Mouse (Mus musculus) stomach, embryonic 15.5 days (tissue): Measurements from ENCODE around the gene Perp. TPM values are rescaled to one million over a fixed set of nuclear protein-coding genes. Genes with fewer than 3 reads are reported as not detected.

Experiments used
- ATAC-seq: fragments of 200-750 bp; cut with Nextera tagmentation; 2 replicates; pipeline ENCODE4 v1.8.0; 2017; ENCODE audit warnings: low read depth, moderate number of reproducible peaks, moderate TSS enrichment; ENCODE audit not compliant: insufficient read depth, low FRiP score
- H3K27ac ChIP-seq: fragments of 300-500 bp; sonication (generic); 2 replicates; pipeline ENCODE4 v1.5.1; 2015; ENCODE audit warnings: mild to moderate bottlenecking, inconsistent platforms
- H3K27me3 ChIP-seq: fragments of 300-500 bp; sonication (generic); replicated peaks from 2 replicates; pipeline ENCODE4 v1.6.1; 2015; ENCODE audit warnings: inconsistent platforms
- H3K36me3 ChIP-seq: fragments of 300-500 bp; sonication (generic); 2 replicates; pipeline ENCODE4 v1.6.1; 2015; ENCODE audit warnings: inconsistent platforms
- H3K4me1 ChIP-seq: fragments of 300-500 bp; sonication (generic); 2 replicates; pipeline ENCODE4 v1.6.1; 2015; ENCODE audit warnings: inconsistent platforms
- H3K4me2 ChIP-seq: fragments of 300-500 bp; sonication (generic); 2 replicates; pipeline ENCODE4 v1.6.1; 2015; ENCODE audit warnings: mild to moderate bottlenecking, inconsistent platforms
- H3K4me3 ChIP-seq: fragments of 300-500 bp; sonication (generic); replicated peaks from 2 replicates; pipeline ENCODE4 v1.5.1; 2015; ENCODE audit warnings: inconsistent platforms
- H3K9ac ChIP-seq: fragments of 300-500 bp; sonication (generic); 2 replicates; pipeline ENCODE4 v1.6.1; 2015; ENCODE audit warnings: inconsistent platforms
- H3K9me3 ChIP-seq: fragments of 300-500 bp; sonication (generic); 2 replicates; pipeline ENCODE4 v1.6.1; 2016; ENCODE audit warnings: inconsistent platforms
- WGBS: fragments of 180-500 bp; shearing (Covaris S2); methylation state at CpG from one replicate; pipeline ENCODE4 v1.1.7; 2015; 5-methylcytosine and 5-hydroxymethylcytosine counted together
- polyA plus RNA-seq: library from polyadenylated mRNA; unstranded; fragments of >200 nt; fragmentation: Nextera tagmentation; extraction: Ambion mirVana; gene quantifications from 2 replicates; pipeline ENCODE4 v1.2.1, GENCODE M21; 2015

Gene Perp
- 184 and 297 TPM in 2 replicates for polyA plus RNA-seq

DNA sequence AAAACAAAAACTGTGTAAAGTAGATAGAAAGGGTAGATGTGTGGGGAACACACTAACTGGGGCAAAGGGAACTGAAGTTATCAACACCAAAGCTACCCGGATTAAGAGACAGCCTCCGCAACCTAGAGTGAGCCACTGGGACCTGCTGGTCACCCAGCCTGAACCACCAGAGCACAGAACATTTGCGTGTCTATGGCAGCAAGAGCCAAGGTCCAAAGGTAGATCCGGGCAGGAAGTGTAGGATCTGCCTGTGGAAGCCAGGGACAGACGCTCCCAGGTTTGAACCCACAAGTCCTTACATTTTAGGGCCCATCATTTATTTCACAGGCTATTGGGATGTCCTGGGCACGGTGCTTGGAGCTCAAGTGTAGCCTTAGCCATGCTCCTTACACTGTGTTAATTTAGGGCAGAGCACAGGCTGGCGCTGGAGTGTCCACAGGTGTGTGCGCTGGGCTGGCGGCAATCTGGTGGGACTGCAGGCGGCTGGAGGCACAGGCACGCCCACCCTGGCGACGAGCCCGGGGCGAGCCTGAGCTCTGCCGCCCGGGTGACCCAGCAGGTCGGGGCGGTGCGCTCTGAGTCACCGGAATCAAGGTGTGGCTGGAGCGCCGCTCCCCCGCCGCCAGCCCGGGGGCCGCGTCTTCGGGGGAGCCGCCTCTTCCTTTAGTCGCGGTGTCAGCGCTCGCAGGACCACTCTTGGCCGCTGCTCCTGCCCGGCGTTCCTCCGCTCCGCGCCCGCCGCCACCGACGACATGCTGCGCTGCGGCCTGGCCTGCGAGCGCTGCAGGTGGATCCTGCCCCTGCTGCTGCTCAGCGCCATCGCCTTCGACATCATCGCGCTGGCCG is at the start of gene Perp:
Gene Perp (plus strand): TSS at position 580 of the 846 bp plus-strand sequence.
- WGBS, result 3% methylated on average over 46 of the region's 54 CpGs
- H3K36me3 ChIP-seq, result no peaks in the 10 kb centered on the region
- peaks cover 11% of the 10 kb centered on the region; the same call in 1 of the 2 replicates for H3K27me3 ChIP-seq
- ATAC-seq, result peak; percentile 95
- H3K4me2 ChIP-seq, result peak within 1 kb of the TSS; percentile 79
- peak within 1 kb of the TSS; percentile 49 for H3K4me3 ChIP-seq
- H3K4me1 ChIP-seq, result peaks cover 6% of the 10 kb centered on the region; the same call in 1 of the 2 replicates
- peak within 1 kb of the TSS; percentile 30; the same call in 1 of the 2 replicates for H3K9ac ChIP-seq
- H3K9me3 ChIP-seq, result no peaks in the 10 kb centered on the region
- peak within 1 kb of the TSS; percentile 87 for H3K27ac ChIP-seq

DNA sequence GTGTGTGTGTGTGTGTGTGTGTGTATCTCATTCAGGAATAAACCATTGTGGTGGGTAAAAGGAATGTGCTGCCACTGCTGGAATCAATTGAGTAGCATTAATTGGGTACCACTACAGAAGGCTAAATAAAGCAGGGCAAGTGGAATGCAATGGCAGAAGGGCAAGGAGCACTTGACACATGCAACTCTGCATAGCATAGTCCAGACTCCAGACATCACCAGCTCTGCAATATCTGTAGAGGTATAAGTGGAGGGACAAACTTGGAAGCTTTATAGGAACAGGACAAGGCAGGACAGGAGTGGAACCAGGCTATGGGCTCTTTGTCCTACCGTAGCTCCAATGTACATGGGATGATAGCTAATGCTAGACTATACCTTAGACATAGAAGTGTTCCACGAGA is 33.1 kb upstream of the Perp start:
- H3K9ac ChIP-seq, result no peak overlapping the region
- no peak overlapping the region for H3K4me2 ChIP-seq
- 89% methylated on average over 2 of the region's 2 CpGs for WGBS
- no peaks in the 10 kb centered on the region for H3K36me3 ChIP-seq
- no peaks in the 10 kb centered on the region for H3K9me3 ChIP-seq
- H3K27ac ChIP-seq, result no peak overlapping the region
- no peak overlapping the region for H3K4me3 ChIP-seq
- H3K27me3 ChIP-seq, result no peaks in the 10 kb centered on the region
- no peak for ATAC-seq
- H3K4me1 ChIP-seq, result no peaks in the 10 kb centered on the region

DNA sequence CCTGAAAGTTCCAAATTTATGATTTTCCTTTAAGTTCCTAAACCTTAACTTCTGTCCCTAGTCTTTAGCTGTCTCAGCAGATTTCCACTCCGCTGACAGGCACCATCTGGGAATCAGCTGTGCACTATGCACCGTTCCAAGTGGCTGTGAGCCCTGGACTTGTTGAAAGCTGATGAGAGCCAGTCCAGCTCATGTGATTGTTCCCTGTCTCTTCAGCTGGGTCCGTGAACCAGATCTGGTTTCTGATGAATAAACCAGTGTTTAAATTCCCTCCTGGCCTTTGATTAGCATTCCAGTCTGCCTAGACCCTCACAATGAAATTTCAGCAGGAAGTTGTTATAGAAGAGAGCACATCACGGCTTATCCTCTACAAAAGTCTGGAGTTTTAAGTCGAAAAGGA is 28.3 kb upstream of the Perp start:
- Histone ChIP-seq H3K9ac (no peak overlapping the region), H3K27me3 (no peaks in the 10 kb centered on the region), H3K4me2 (no peak overlapping the region), H3K9me3 (no peaks in the 10 kb centered on the region), H3K36me3 (no peaks in the 10 kb centered on the region), H3K4me3 (no peak overlapping the region), H3K4me1 (no peaks in the 10 kb centered on the region), H3K27ac (0 out of 2 replicates have a peak overlapping the region, but pooled peaks have one; percentile 31)
- peak; percentile 83; the same call in 1 of the 2 replicates for ATAC-seq
- WGBS, result 34% methylated on average over 5 of the region's 5 CpGs

GRCm38 (mm10) chr10:18825143-18825542 is 19.7 kb upstream of the Perp start:
- no peaks in the 10 kb centered on the region for H3K27me3 ChIP-seq
- no peaks in the 10 kb centered on the region for H3K36me3 ChIP-seq
- H3K9me3 ChIP-seq, result no peaks in the 10 kb centered on the region
- H3K9ac ChIP-seq, result no peak overlapping the region
- ATAC-seq, result no peak
- no peak overlapping the region for H3K4me3 ChIP-seq
- no peaks in the 10 kb centered on the region for H3K4me1 ChIP-seq
- no peak overlapping the region for H3K4me2 ChIP-seq
- no peak overlapping the region for H3K27ac ChIP-seq

DNA sequence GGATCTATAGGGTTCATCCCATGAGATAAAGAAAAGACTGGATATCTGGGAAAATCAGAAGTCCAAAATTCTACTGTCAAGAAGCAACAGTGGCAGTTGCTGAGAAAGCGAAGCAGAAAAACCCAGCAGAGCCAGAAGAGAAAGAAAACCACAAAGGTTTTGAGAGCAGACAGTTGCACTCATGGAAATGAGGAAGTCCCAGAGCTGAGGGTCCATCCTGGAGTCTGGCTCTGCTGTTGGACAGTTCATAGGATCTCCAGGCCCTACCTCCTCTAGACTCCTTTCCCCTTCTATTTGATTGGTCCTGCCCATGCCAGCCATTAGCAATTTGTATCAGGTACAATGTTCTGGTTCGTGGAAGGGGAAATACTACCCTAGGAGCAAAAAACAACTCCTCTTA is 18.7 kb upstream of the Perp start:
- WGBS, result 68% methylated on average over 2 of the region's 2 CpGs
- Histone ChIP-seq H3K4me2 (no peak overlapping the region), H3K27ac (no peak overlapping the region), H3K36me3 (no peaks in the 10 kb centered on the region), H3K9ac (no peak overlapping the region), H3K27me3 (no peaks in the 10 kb centered on the region), H3K4me3 (no peak overlapping the region), H3K9me3 (no peaks in the 10 kb centered on the region), H3K4me1 (no peaks in the 10 kb centered on the region)
- ATAC-seq, result no peak

DNA sequence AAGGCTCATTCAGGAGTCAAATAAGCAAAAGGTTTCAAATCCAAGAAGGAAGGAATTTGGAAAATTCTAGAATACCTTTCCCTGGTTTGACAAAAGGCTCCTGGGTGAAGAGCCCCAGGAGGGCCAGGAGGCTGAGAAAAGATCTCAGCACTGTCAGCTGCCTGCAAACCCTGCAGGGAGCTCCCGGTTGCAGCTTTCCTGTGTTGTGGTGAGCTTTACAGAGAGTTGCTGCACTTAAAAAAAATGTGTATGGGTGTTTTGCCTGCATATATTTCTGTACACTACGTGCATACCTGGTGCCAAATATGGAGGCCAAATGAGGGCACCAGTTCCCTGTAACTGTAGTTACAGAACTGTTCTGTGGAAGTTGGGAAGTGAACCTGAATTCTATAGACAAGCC is 16.9 kb upstream of the Perp start:
- Histone ChIP-seq H3K36me3 (no peaks in the 10 kb centered on the region), H3K4me1 (no peaks in the 10 kb centered on the region), H3K27me3 (no peaks in the 10 kb centered on the region), H3K9ac (no peak overlapping the region), H3K9me3 (no peaks in the 10 kb centered on the region), H3K27ac (no peak overlapping the region), H3K4me2 (no peak overlapping the region), H3K4me3 (no peak overlapping the region)
- 45% methylated on average over 2 of the region's 2 CpGs for WGBS
- ATAC-seq, result no peak

DNA sequence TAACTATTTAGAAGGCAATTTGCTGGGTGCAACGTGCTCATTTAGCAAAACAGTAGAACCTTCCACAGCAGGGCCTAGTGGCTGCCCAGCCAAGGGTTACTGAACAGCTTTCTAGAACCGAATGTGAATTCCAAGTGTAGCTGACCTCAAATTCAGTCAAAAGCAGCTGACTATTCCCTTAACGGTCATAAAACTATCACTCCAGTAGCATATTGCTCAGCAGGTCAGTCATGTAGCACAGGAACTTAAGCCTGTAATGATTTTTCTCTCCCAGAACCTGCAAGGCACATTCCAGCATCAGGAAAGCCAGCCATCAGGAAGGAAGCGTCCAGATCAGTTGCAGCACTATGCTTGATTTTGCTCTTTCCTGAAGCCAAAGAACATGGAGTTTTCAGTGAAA is 14.5 kb upstream of the Perp start:
- Histone ChIP-seq H3K9me3 (no peaks in the 10 kb centered on the region), H3K36me3 (no peaks in the 10 kb centered on the region), H3K4me3 (no peak overlapping the region), H3K9ac (no peak overlapping the region), H3K4me2 (no peak overlapping the region), H3K27ac (no peak overlapping the region), H3K27me3 (no peaks in the 10 kb centered on the region), H3K4me1 (no peaks in the 10 kb centered on the region)
- ATAC-seq, result no peak
- WGBS, result 74% methylated on average over 4 of the region's 4 CpGs

GRCm38 (mm10) chr10:18831823-18832222 is 13.0 kb upstream of the Perp start:
- H3K27me3 ChIP-seq, result no peaks in the 10 kb centered on the region
- H3K4me1 ChIP-seq, result no peaks in the 10 kb centered on the region
- ATAC-seq, result peak; percentile 47; the same call in 1 of the 2 replicates
- H3K4me2 ChIP-seq, result peak overlapping the region; percentile 28; the same call in 1 of the 2 replicates
- no peaks in the 10 kb centered on the region for H3K36me3 ChIP-seq
- H3K4me3 ChIP-seq, result no peak overlapping the region
- H3K9me3 ChIP-seq, result no peaks in the 10 kb centered on the region
- no peak overlapping the region for H3K27ac ChIP-seq
- H3K9ac ChIP-seq, result no peak overlapping the region
- 29% methylated on average over 7 of the region's 7 CpGs for WGBS

DNA sequence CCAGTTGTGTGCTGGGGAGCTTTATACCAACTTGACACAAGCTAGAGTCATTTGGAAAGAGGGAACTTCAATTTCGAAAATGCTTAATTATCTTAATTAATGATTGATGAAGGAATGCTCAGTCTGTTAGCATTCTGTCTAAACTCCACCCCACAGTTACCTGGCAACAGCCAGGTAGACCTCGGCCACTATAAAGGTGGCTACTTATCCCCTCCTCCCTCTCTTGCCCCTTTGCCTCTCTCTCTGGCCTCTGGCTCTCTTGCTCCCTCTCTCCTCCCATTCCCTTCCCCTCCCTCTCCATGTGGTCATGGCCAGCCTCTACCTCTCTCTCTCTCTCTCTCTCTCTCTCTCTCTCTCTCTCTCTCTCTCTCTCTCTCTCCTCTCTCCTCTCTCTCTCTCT is 10.4 kb upstream of the Perp start:
- Histone ChIP-seq H3K36me3 (no peaks in the 10 kb centered on the region), H3K4me2 (no peak overlapping the region), H3K9ac (no peak overlapping the region), H3K27me3 (no peaks in the 10 kb centered on the region), H3K9me3 (no peaks in the 10 kb centered on the region), H3K4me1 (no peaks in the 10 kb centered on the region), H3K4me3 (no peak overlapping the region), H3K27ac (no peak overlapping the region)
- WGBS, result 50% methylated on average over 2 of the region's 2 CpGs
- no peak for ATAC-seq

GRCm38 (mm10) chr10:18835684-18836479 is 8.9 kb upstream of the Perp start:
- H3K4me1 ChIP-seq, result no peaks in the 10 kb centered on the region
- WGBS, result 56% methylated on average over 6 of the region's 6 CpGs
- ATAC-seq, result no peak
- no peaks in the 10 kb centered on the region for H3K9me3 ChIP-seq
- H3K4me3 ChIP-seq, result no peak overlapping the region
- no peak overlapping the region for H3K27ac ChIP-seq
- H3K9ac ChIP-seq, result no peak overlapping the region
- no peaks in the 10 kb centered on the region for H3K36me3 ChIP-seq
- H3K27me3 ChIP-seq, result no peaks in the 10 kb centered on the region
- no peak overlapping the region for H3K4me2 ChIP-seq

DNA sequence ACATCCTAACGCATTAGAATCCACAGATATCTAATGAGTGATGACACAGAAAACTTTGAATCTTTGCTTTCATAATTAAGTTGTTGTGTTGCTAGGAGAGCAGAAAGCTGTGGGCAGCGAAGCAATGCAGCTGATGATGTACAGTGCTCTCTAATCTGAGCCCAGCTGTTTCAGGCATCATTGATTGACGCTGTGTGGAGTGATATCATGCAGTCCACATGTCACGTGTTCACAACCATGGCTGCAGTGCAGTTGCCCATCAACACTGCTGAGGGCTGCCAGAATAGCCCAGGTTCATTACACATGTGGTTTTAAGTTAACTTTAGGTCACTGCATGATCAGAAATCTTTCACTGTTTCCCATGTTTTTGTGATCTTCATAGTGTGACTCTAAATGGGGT is 5.3 kb upstream of the Perp start:
- no peak overlapping the region for H3K9ac ChIP-seq
- 0 out of 2 replicates have a peak, but pooled peaks cover 2% of the 10 kb centered on the region for H3K27me3 ChIP-seq
- no peak overlapping the region for H3K27ac ChIP-seq
- no peaks in the 10 kb centered on the region for H3K9me3 ChIP-seq
- no peak for ATAC-seq
- H3K36me3 ChIP-seq, result no peaks in the 10 kb centered on the region
- H3K4me1 ChIP-seq, result peaks cover 3% of the 10 kb centered on the region; the same call in 1 of the 2 replicates
- 80% methylated on average over 4 of the region's 4 CpGs for WGBS
- H3K4me2 ChIP-seq, result no peak overlapping the region
- no peak overlapping the region for H3K4me3 ChIP-seq

- H3K9ac ChIP-seq, result no peak overlapping the region
- H3K4me2 ChIP-seq, result no peak overlapping the region
- no peak for ATAC-seq
- H3K27me3 ChIP-seq, result peaks cover 11% of the 10 kb centered on the region; the same call in 1 of the 2 replicates
- H3K9me3 ChIP-seq, result no peaks in the 10 kb centered on the region
- whole genome bisulfite sequencing, result 62% methylated on average over 4 of the region's 4 CpGs
- no peak overlapping the region for H3K27ac ChIP-seq
- peaks cover 6% of the 10 kb centered on the region; the same call in 1 of the 2 replicates for H3K4me1 ChIP-seq
- no peaks in the 10 kb centered on the region for H3K36me3 ChIP-seq
- no peak overlapping the region for H3K4me3 ChIP-seq
Observed at GRCm38 (mm10) chr10:18840736-18841135, 4.1 kb upstream of the Perp start.
